Comparison of ENCODE assay signal across 9 mouse cellular contexts in genomic region chr6:129095166-129095565, GRCm38 (mm10). TPM values are rescaled to one million over a fixed set of nuclear protein-coding genes. Genes with fewer than 3 reads are reported as not detected.
DNase-seq lines count a peak whose midpoint lies in the region; ATAC-seq and TF ChIP-seq lines count a peak whose summit lies in the region.
"Had no signal": no experiment of that assay in that cellular context is flagged by ENCODE, and none has a peak within 500 bp of the region (broad histone marks: within the 10 kb centered on the region; RNA-seq: fewer than 3 reads in every experiment).

No protein-coding gene starts in this region.

- H3K4me1 ChIP-seq in heart, adult 2 months (ENCODE audit: control insufficient read depth, insufficient read depth, low read length): peaks cover 4% of the 10 kb centered on the region
- no peaks in the 10 kb centered on the region for H3K4me1 ChIP-seq in heart, embryonic 12.5 days (replicated peaks)
- H3K4me1 ChIP-seq in MEL (ENCODE audit: control insufficient read depth in 1 of 2, insufficient read depth in 2 of 2, low read length in 2 of 2): peaks cover 0 to 2% of the 10 kb centered on the region in 2 experiments; a peak in 2 of 4 replicates
- no peaks in the 10 kb centered on the region for H3K4me1 ChIP-seq in forebrain, embryonic 15.5 days
- H3K4me1 ChIP-seq in kidney, postnatal 0 days (replicated peaks; ENCODE audit: insufficient read depth, low read length): no peaks in the 10 kb centered on the region
- H3K4me1 ChIP-seq: limb, embryonic 12.5 days had no signal

- no peak overlapping the region for H3K4me2 ChIP-seq in heart, embryonic 12.5 days
- H3K4me2 ChIP-seq in forebrain, embryonic 15.5 days (replicated peaks): no peak overlapping the region
- H3K4me2 ChIP-seq in kidney, postnatal 0 days (ENCODE audit: low read length): no peak overlapping the region
- H3K4me2 ChIP-seq: limb, embryonic 12.5 days had no signal

- H3K9ac ChIP-seq in heart, adult 2 months (ENCODE audit: low read depth, low read length): peak overlapping the region; percentile 45
- H3K9ac ChIP-seq in heart, embryonic 12.5 days: no peak overlapping the region
- H3K9ac ChIP-seq in MEL (ENCODE audit: control insufficient read depth, low read depth, low read length, poor library complexity, severe bottlenecking): no peak overlapping the region
- no peak overlapping the region for H3K9ac ChIP-seq in forebrain, embryonic 15.5 days (replicated peaks)
- no peak overlapping the region for H3K9ac ChIP-seq in kidney, postnatal 0 days (ENCODE audit: low read depth, low read length)
- H3K9ac ChIP-seq: limb, embryonic 12.5 days had no signal

- TF ChIP-seq CTCF in heart, adult 2 months (IDR thresholded peaks at IDR 0.05): peak; percentile 99
- peak; percentile 53 to 80 (median 69) for TF ChIP-seq CTCF in MEL (IDR thresholded peaks at IDR 0.05 in 2 of 3, conservative IDR thresholded peaks at IDR 0.05 in 1 of 3; ENCODE audit: control insufficient read depth in 1 of 3, insufficient read depth in 1 of 3, low read depth in 2 of 3, low read length in 3 of 3, poor library complexity in 1 of 3, severe bottlenecking in 1 of 3)
- peak; percentile 76 for TF ChIP-seq CTCF in kidney, postnatal 0 days (IDR thresholded peaks at IDR 0.05; ENCODE audit: low read depth)

- TF ChIP-seq POLR2A in heart, adult 2 months (IDR thresholded peaks at IDR 0.05; ENCODE audit: insufficient read depth, low read depth, low read length): no peak
- TF ChIP-seq POLR2A in MEL (IDR thresholded peaks at IDR 0.05; ENCODE audit: control insufficient read depth in 1 of 2, insufficient read depth in 1 of 2, low read depth in 1 of 2, low read length in 2 of 2, poor library complexity in 1 of 2): no peak

- H3K9me3 ChIP-seq in heart, embryonic 12.5 days (replicated peaks): peaks cover 13% of the 10 kb centered on the region
- no peaks in the 10 kb centered on the region for H3K9me3 ChIP-seq in MEL (replicated peaks; ENCODE audit: insufficient read depth, low read length)
- no peaks in the 10 kb centered on the region for H3K9me3 ChIP-seq in forebrain, embryonic 15.5 days
- no peaks in the 10 kb centered on the region for H3K9me3 ChIP-seq in kidney, postnatal 0 days (replicated peaks; ENCODE audit: low read length)

- TF ChIP-seq EP300 in heart, adult 2 months (IDR thresholded peaks at IDR 0.05; ENCODE audit: insufficient read depth, low read depth, low read length): no peak
- no peak for TF ChIP-seq EP300 in MEL (IDR thresholded peaks at IDR 0.05; ENCODE audit: low read depth in 1 of 2, low read length in 2 of 2)

- peak overlapping the region; percentile 67 for H3K27ac ChIP-seq in heart, adult 2 months
- H3K27ac ChIP-seq in heart, embryonic 12.5 days (ENCODE audit: poor library complexity, severe bottlenecking): no peak overlapping the region
- no peak overlapping the region for H3K27ac ChIP-seq in MEL (ENCODE audit: control insufficient read depth, low read depth, low read length)
- no peak overlapping the region for H3K27ac ChIP-seq in forebrain, embryonic 15.5 days (replicated peaks)
- no peak overlapping the region for H3K27ac ChIP-seq in kidney, postnatal 0 days
- H3K27ac ChIP-seq: limb, embryonic 12.5 days had no signal

- TF ChIP-seq RAD21 in MEL (IDR thresholded peaks at IDR 0.05; ENCODE audit: low read depth, low read length): peak; percentile 60

- intact Hi-C loops in heart, adult 2 months (cut with DNase I): loop anchor here (1.0 to 10.0 kb wide), 2 partner anchors 143 to 270 kb away; no protein-coding TSS in a partner anchor

- no peaks in the 10 kb centered on the region for H3K27me3 ChIP-seq in heart, adult 2 months (ENCODE audit: control insufficient read depth, insufficient read depth, low read length)
- no peaks in the 10 kb centered on the region for H3K27me3 ChIP-seq in heart, embryonic 12.5 days (replicated peaks)
- no peaks in the 10 kb centered on the region for H3K27me3 ChIP-seq in MEL (ENCODE audit: control insufficient read depth in 1 of 2, insufficient read depth in 2 of 2, low read length in 2 of 2)
- H3K27me3 ChIP-seq in forebrain, embryonic 15.5 days: no peaks in the 10 kb centered on the region
- no peaks in the 10 kb centered on the region for H3K27me3 ChIP-seq in kidney, postnatal 0 days (ENCODE audit: insufficient read depth, low read length)
- H3K27me3 ChIP-seq: limb, embryonic 12.5 days had no signal

- no peak overlapping the region for H3K4me3 ChIP-seq in heart, adult 2 months
- no peak overlapping the region for H3K4me3 ChIP-seq in heart, embryonic 12.5 days
- no peak overlapping the region for H3K4me3 ChIP-seq in MEL (ENCODE audit: control insufficient read depth in 1 of 2, insufficient read depth in 1 of 2, low read depth in 2 of 2, low read length in 2 of 2)
- no peak overlapping the region for H3K4me3 ChIP-seq in forebrain, embryonic 15.5 days
- no peak overlapping the region for H3K4me3 ChIP-seq in kidney, postnatal 0 days (replicated peaks; ENCODE audit: low read depth, low read length)
- H3K4me3 ChIP-seq: limb, embryonic 12.5 days had no signal

- ATAC-seq in heart, embryonic 12.5 days (ENCODE audit: insufficient number of reproducible peaks, low FRiP score): no peak
- ATAC-seq in forebrain, embryonic 15.5 days (replicated peaks): 0 out of 2 replicates have a peak, but pooled peaks have one; percentile 43
- ATAC-seq in kidney, postnatal 0 days (replicated peaks; ENCODE audit: low FRiP score, low read depth): no peak; the same call in 1 of the 2 replicates

- peak in 1 of 2 experiments; percentile 36 for DNase-seq in heart, adult 2 months
- DNase-seq in 3T3-L1 (ENCODE audit: low read depth, low spot score) (peak; percentile 81), MEL (ENCODE audit: low read depth, low spot score) (peak; percentile 60)
- peak; percentile 82 for DNase-seq in kidney, postnatal 0 days (ENCODE audit: low spot score)
- DNase-seq in mesoderm, embryonic 11.5 days (ENCODE audit: low read depth, low spot score): peak; percentile 32
- DNase-seq in neural tube, embryonic 10.5 days (ENCODE audit: extremely low spot score, low spot score): no peak

- peaks cover 11% of the 10 kb centered on the region for H3K36me3 ChIP-seq in heart, adult 2 months (ENCODE audit: control insufficient read depth, insufficient read depth, low read length)
- H3K36me3 ChIP-seq in heart, embryonic 12.5 days: no peaks in the 10 kb centered on the region
- no peaks in the 10 kb centered on the region; a peak in 2 of 4 replicates for H3K36me3 ChIP-seq in MEL (ENCODE audit: control insufficient read depth in 1 of 2, insufficient read depth in 2 of 2, low read length in 2 of 2)
- no peaks in the 10 kb centered on the region for H3K36me3 ChIP-seq in forebrain, embryonic 15.5 days
- H3K36me3 ChIP-seq in kidney, postnatal 0 days (ENCODE audit: insufficient read depth, low read length): no peaks in the 10 kb centered on the region
- H3K36me3 ChIP-seq: limb, embryonic 12.5 days had no signal

- H3K79me2 ChIP-seq in heart, adult 2 months (replicated peaks; ENCODE audit: control insufficient read depth, insufficient read depth, low read length): no peaks in the 10 kb centered on the region
- no peaks in the 10 kb centered on the region for H3K79me2 ChIP-seq in MEL (ENCODE audit: control insufficient read depth, insufficient read depth, low read length, poor library complexity)

TF ChIP-seq in MEL, 35 proteins besides CTCF, POLR2A, EP300 and RAD21:
- TF ChIP-seq ZC3H11A (IDR thresholded peaks at IDR 0.05; ENCODE audit: low read depth, low read length): peak; percentile 78
- no peak for TF ChIP-seq HCFC1 (IDR thresholded peaks at IDR 0.05; ENCODE audit: low read depth, low read length)
- peak; percentile 89 for TF ChIP-seq SMC3 (IDR thresholded peaks at IDR 0.05; ENCODE audit: low read depth, low read length)
- no peak for TF ChIP-seq POLR2AphosphoS2 (IDR thresholded peaks at IDR 0.05; ENCODE audit: low read length)
- no peak for TF ChIP-seq MAFK (IDR thresholded peaks at IDR 0.05; ENCODE audit: borderline replicate concordance, low read depth, low read length)
- TF ChIP-seq BHLHE40 (IDR thresholded peaks at IDR 0.05; ENCODE audit: borderline replicate concordance, low read depth, low read length): no peak
- TF ChIP-seq ELF1 (IDR thresholded peaks at IDR 0.05; ENCODE audit: low read depth, low read length): no peak

RNA-seq across cellular contexts. Expression of gene Clec2e, which starts 5.5 kb away (rescaled TPM):
- under 1 TPM in 1 of 2 experiments, not detected in 1; 0.26 TPM for total RNA-seq in heart, adult 2 months (2021)
- polyA plus RNA-seq in heart, adult 2 months (2012; rRNA removed): 0.06 and 0.10 TPM in 2 replicates
- not detected in 2 replicates for polyA plus RNA-seq in heart, embryonic 12.5 days (2016; fragmentation: Nextera tagmentation; extraction: Ambion mirVana)
- total RNA-seq in MEL (2012; rRNA removed): not detected in 2 replicates
- not detected for polyA plus RNA-seq in MEL (2012; ENCODE audit: insufficient read depth in 1 of 2, insufficient read length in 2 of 2, low read depth in 1 of 2, low replicate concordance in 2 of 2, missing spikeins in 1 of 2)
- not detected in 2 replicates for polyA plus RNA-seq in forebrain, embryonic 15.5 days (2015; fragmentation: Nextera tagmentation; extraction: Ambion mirVana)
- polyA plus RNA-seq in kidney, postnatal 0 days (2015; fragmentation: Nextera tagmentation; extraction: Ambion mirVana): 0.06 TPM in 1 of 2 replicates, not detected in the other
- polyA plus RNA-seq: limb, embryonic 12.5 days had no signal

RNA-seq across cellular contexts. Expression of gene Klrb1f, which starts 49.5 kb away (rescaled TPM):
- total RNA-seq in heart, adult 2 months (2021): not detected
- polyA plus RNA-seq in heart, adult 2 months (2012; rRNA removed): 0.09 and 1.2 TPM in 2 replicates
- polyA plus RNA-seq in heart, embryonic 12.5 days (2016; fragmentation: Nextera tagmentation; extraction: Ambion mirVana): not detected in 2 replicates
- total RNA-seq in MEL (2012; rRNA removed): 0.16 and 0.27 TPM in 2 replicates
- polyA plus RNA-seq in MEL (2012; ENCODE audit: insufficient read depth in 1 of 2, insufficient read length in 2 of 2, low read depth in 1 of 2, low replicate concordance in 2 of 2, missing spikeins in 1 of 2): under 1 TPM in 1 of 2 experiments, not detected in 1; 0.52 TPM
- polyA plus RNA-seq in forebrain, embryonic 15.5 days (2015; fragmentation: Nextera tagmentation; extraction: Ambion mirVana): 0.20 TPM in 1 of 2 replicates, not detected in the other
- polyA plus RNA-seq in kidney, postnatal 0 days (2015; fragmentation: Nextera tagmentation; extraction: Ambion mirVana): 0.19 and 0.45 TPM in 2 replicates
